26 mouse cellular contexts compared by ENCODE assay signal in the genomic region with DNA sequence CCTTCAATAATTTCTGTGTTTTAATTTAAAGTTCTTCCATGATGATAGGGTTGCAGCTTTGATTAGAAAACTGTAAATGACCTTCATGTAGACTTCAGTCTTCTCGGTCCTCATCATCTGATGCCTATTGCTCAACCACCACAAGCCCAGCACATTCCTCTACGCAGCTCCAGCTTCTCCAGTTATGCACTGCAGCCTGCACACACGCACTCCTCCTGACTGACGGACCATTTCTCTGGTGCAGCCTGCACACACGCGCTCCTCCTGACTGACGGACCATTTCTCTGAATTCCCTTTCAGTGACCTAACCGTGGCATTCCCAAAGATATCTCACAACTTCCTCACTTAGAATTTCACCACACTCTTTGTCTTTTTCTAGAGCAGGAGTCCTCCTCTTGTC. TPM values are rescaled to one million over a fixed set of nuclear protein-coding genes. Genes with fewer than 3 reads are reported as not detected.
A peak's percentile ranks its signal among the peaks of the same experiment; 100 is the strongest.
DNase-seq lines count a peak whose midpoint lies in the region; ATAC-seq and TF ChIP-seq lines count a peak whose summit lies in the region.
"Had no signal": no experiment of that assay in that cellular context is flagged by ENCODE, and none has a peak within 500 bp of the region (broad histone marks: within the 10 kb centered on the region; RNA-seq: fewer than 3 reads in every experiment).

No protein-coding gene starts in this region.

- WGBS in heart, embryonic 10.5 days = 42% methylated on average over 8 of the region's 8 CpGs
- 45% methylated on average over 8 of the region's 8 CpGs for WGBS in intestine, postnatal 0 days

- H3K4me1 ChIP-seq in heart, embryonic 10.5 days = peaks cover 18% of the 10 kb centered on the region
- peaks cover 5% of the 10 kb centered on the region; the same call in 1 of the 2 replicates for H3K4me1 ChIP-seq in intestine, postnatal 0 days (replicated peaks; ENCODE audit: control insufficient read depth, insufficient read depth, low read length)

- no peak for ATAC-seq in intestine, postnatal 0 days
- ATAC-seq: forebrain, postnatal 0 days; midbrain, embryonic 16.5 days had no signal

- H3K9me3 ChIP-seq in heart, embryonic 10.5 days = no peaks in the 10 kb centered on the region
- H3K9me3 ChIP-seq in intestine, postnatal 0 days (ENCODE audit: control insufficient read depth) = no peaks in the 10 kb centered on the region
- H3K9me3 ChIP-seq: embryonic facial prominence, embryonic 15.5 days; G1E; hindbrain, embryonic 15.5 days; limb, embryonic 15.5 days; liver, embryonic 15.5 days; neural tube, embryonic 15.5 days had no signal

- TF ChIP-seq CTCF in intestine, postnatal 0 days (IDR thresholded peaks at IDR 0.05; ENCODE audit: low read depth) = no peak

- peaks cover 15% of the 10 kb centered on the region; the same call in 1 of the 2 replicates for H3K36me3 ChIP-seq in heart, embryonic 10.5 days
- peaks cover 16% of the 10 kb centered on the region; the same call in 1 of the 2 replicates for H3K36me3 ChIP-seq in intestine, postnatal 0 days (ENCODE audit: control insufficient read depth, insufficient read depth)

- no peak overlapping the region for H3K9ac ChIP-seq in intestine, postnatal 0 days (ENCODE audit: low read depth, low read length)
- H3K9ac ChIP-seq: embryonic facial prominence, embryonic 15.5 days; forebrain, postnatal 0 days; hindbrain, embryonic 15.5 days; limb, embryonic 15.5 days; liver, embryonic 15.5 days; neural tube, embryonic 15.5 days had no signal

- no peak overlapping the region for H3K27ac ChIP-seq in heart, embryonic 10.5 days
- H3K27ac ChIP-seq in intestine, postnatal 0 days (ENCODE audit: low read depth, low read length) = no peak overlapping the region
- H3K27ac ChIP-seq: embryonic facial prominence, embryonic 15.5 days; hindbrain, embryonic 15.5 days; limb, embryonic 15.5 days; liver, embryonic 15.5 days; neural tube, embryonic 15.5 days had no signal

- peak overlapping the region; percentile 94; the same call in 1 of the 2 replicates for H3K4me2 ChIP-seq in intestine, postnatal 0 days (replicated peaks; ENCODE audit: low read depth)
- H3K4me2 ChIP-seq: embryonic facial prominence, embryonic 15.5 days; hindbrain, embryonic 15.5 days; limb, embryonic 15.5 days; liver, embryonic 15.5 days had no signal

- peaks cover 21% of the 10 kb centered on the region for H3K27me3 ChIP-seq in heart, embryonic 10.5 days (ENCODE audit: insufficient read depth, poor library complexity, severe bottlenecking)
- no peaks in the 10 kb centered on the region for H3K27me3 ChIP-seq in intestine, postnatal 0 days (replicated peaks; ENCODE audit: control insufficient read depth, insufficient read depth, low read length)
- H3K27me3 ChIP-seq: embryonic facial prominence, embryonic 15.5 days; hindbrain, embryonic 15.5 days had no signal

- H3K4me3 ChIP-seq in heart, embryonic 10.5 days = no peak overlapping the region
- H3K4me3 ChIP-seq in intestine, postnatal 0 days (ENCODE audit: low read depth, low read length) = no peak overlapping the region
- H3K4me3 ChIP-seq: embryonic facial prominence, embryonic 15.5 days; hindbrain, embryonic 15.5 days; limb, embryonic 15.5 days; liver, embryonic 15.5 days; neural tube, embryonic 15.5 days had no signal

- peak; percentile 8 for DNase-seq in adrenal gland, postnatal 14 days
- DNase-seq in adrenal gland, postnatal 36 days = no peak
- peak; percentile 8 to 20 for DNase-seq in heart, adult 9 months (ENCODE audit: low spot score in 2 of 2)
- no peak for DNase-seq in heart, embryonic 10.5 days (ENCODE audit: low spot score)
- DNase-seq in lung, postnatal 36 days = peak; percentile 26
- no peak for DNase-seq in lung, postnatal 4 days
- DNase-seq in ovary, adult 18-20 months (ENCODE audit: low spot score) = no peak
- DNase-seq: cerebellum, adult 11 months; cerebellum, postnatal 25 days; forebrain, postnatal 0 days; gastrocnemius, postnatal 10 days; kidney, adult 11 months; kidney, postnatal 25 days; right cerebral cortex, postnatal 14 days; thymus, adult 2 months had no signal

RNA-seq across cellular contexts. Expression of a gene that starts 2.0 kb away (rescaled TPM):
- total RNA-seq in adrenal gland, postnatal 14 days (2021) = 51.8 and 51.9 TPM in 2 replicates
- 10 to 100 TPM; 49.5 to 50.3 TPM for total RNA-seq in adrenal gland, postnatal 36 days (2021)
- 11.7 and 12.2 TPM in 2 replicates for polyA plus RNA-seq in heart, embryonic 10.5 days (2016; fragmentation: Nextera tagmentation; extraction: Ambion mirVana)
- polyA plus RNA-seq in intestine, postnatal 0 days (2015; fragmentation: Nextera tagmentation; extraction: Ambion mirVana) = 19.2 and 25.0 TPM in 2 replicates

RNA-seq across cellular contexts. Expression of a gene that starts 4.4 kb away (rescaled TPM):
- 5.3 and 8.2 TPM in 2 replicates for total RNA-seq in adrenal gland, postnatal 14 days (2021)
- 1 to 10 TPM; 5.8 to 6.6 TPM for total RNA-seq in adrenal gland, postnatal 36 days (2021)
- 0.16 and 0.63 TPM in 2 replicates for polyA plus RNA-seq in heart, embryonic 10.5 days (2016; fragmentation: Nextera tagmentation; extraction: Ambion mirVana)
- polyA plus RNA-seq in intestine, postnatal 0 days (2015; fragmentation: Nextera tagmentation; extraction: Ambion mirVana) = 1,214 and 1,240 TPM in 2 replicates
- polyA plus RNA-seq: G1E had no signal

RNA-seq across cellular contexts. Expression of a gene that starts 33.8 kb away (rescaled TPM):
- total RNA-seq in adrenal gland, postnatal 14 days (2021) = not detected in 2 replicates
- under 1 TPM; 0.10 to 0.76 TPM for total RNA-seq in adrenal gland, postnatal 36 days (2021)
- not detected in 2 replicates for polyA plus RNA-seq in heart, embryonic 10.5 days (2016; fragmentation: Nextera tagmentation; extraction: Ambion mirVana)
- 0.01 and 0.05 TPM in 2 replicates for polyA plus RNA-seq in intestine, postnatal 0 days (2015; fragmentation: Nextera tagmentation; extraction: Ambion mirVana)
- total RNA-seq: forebrain, postnatal 0 days; gastrocnemius, postnatal 10 days; heart, postnatal 14 days had no signal
- polyA plus RNA-seq: forebrain, postnatal 0 days; G1E; limb, embryonic 15.5 days; liver, embryonic 15.5 days; lung, embryonic 16.5 days; neural tube, embryonic 15.5 days; stomach, embryonic 14.5 days had no signal

Comparison
In these comparisons a context has a peak if more than half of its experiments do, and no peak if none do; other contexts are left out.
1. DNase-seq: peak in adrenal gland, postnatal 14 days (single experiment), heart, adult 9 months (2 of 2) and lung, postnatal 36 days (single experiment); none in adrenal gland, postnatal 36 days (0 of 2), heart, embryonic 10.5 days (single experiment), lung, postnatal 4 days (0 of 2) and ovary, adult 18-20 months (single experiment).